Mouse (Mus musculus) spleen, adult 2 months (tissue): ENCODE data around the gene Haao.
A peak's percentile ranks its signal among the peaks of the same experiment; 100 is the strongest.

ENCODE experiments used
- CTCF ChIP-seq: fragments of 200-500 bp; IDR thresholded peaks from 2 replicates; pipeline ENCODE4 v1.5.1; 2011; ENCODE audit warnings: mild to moderate bottlenecking, inconsistent platforms; ENCODE audit not compliant: insufficient read depth, insufficient read length, insufficient replicate concordance; ENCODE audit errors: extremely low read depth
- POLR2A ChIP-seq: fragments of 200-500 bp; IDR thresholded peaks from 2 replicates; pipeline ENCODE4 v1.6.1; 2011; ENCODE audit warnings: low read depth, low read length, inconsistent platforms

GRCm38 (mm10) chr17:83846301-83847021, 1.3 kb downstream of the Haao start:
- no peak for TF ChIP-seq CTCF
- TF ChIP-seq POLR2A, result peak; percentile 91
